Mouse (Mus musculus) liver, adult 2 months (tissue): ENCODE measurements around the gene Ptprg.

Experiments used
- CTCF ChIP-seq: fragments of 200-500 bp; IDR thresholded peaks from 2 replicates; pipeline ENCODE4 v1.5.1; 2011; ENCODE audit warnings: low read depth, low read length, control low read depth
- POLR2A ChIP-seq: fragments of 200-500 bp; IDR thresholded peaks from 2 replicates; pipeline ENCODE4 v1.6.1; 2011; ENCODE audit warnings: low read length, control low read depth; ENCODE audit not compliant: insufficient read depth; ENCODE audit errors: extremely low read depth

GRCm38 (mm10) chr14:12084076-12084475 lies 530.7 kb downstream of the Ptprg start:
- no peak for TF ChIP-seq CTCF
- no peak for TF ChIP-seq POLR2A
